8 mouse cellular contexts compared by ENCODE assay signal in the genomic region with DNA sequence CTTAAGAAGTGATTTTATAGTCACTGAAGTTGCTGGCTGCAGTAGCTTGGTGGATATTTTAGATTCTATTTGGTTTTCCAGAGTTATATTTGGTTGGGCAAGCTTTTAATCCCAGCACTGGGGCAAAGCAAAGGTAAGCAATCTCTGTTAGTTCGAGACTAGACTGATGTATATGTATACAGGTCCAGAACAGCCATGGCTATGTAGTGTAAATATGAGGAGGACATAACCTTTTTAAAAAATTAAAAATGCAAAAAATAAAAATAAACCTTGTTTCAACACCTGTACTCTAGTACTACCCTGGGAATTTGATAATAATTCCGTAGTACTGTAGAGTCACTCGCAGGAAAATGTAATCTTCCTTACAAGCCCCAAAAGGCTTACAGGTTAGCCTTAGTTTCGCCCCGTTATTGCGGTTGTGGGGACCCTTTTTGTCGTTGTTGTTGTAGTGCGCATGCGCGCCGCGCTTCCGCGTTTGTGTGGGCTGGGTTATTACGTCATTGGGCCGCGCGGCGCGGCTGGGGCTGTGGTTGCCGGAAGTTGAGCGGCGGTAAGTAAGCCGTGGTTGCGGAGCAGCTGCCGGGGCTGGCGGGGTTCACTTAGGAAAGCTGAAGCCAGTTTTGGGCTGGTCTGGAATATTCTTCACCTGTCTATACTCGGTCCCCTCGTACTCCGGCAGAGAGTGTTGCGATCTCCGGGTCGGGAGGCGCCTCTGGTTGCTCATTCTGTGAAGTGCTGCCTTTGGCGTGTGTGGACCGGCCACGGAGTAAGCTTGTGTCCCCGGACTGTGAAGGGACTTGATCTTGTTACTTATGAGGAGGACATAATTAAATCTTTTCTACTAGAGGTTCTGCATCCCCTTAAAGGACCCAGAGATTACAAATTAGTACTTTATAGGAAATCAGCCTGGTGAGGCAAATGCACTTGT. TPM values are rescaled to one million over a fixed set of nuclear protein-coding genes. Genes with fewer than 3 reads are reported as not detected.
DNase-seq lines count a peak whose midpoint lies in the region; ATAC-seq and TF ChIP-seq lines count a peak whose summit lies in the region.

A gene (plus strand): TSS at position 497 of the 928 bp plus-strand sequence.

- DNase-seq in brain, embryonic 14.5 days (ENCODE audit: low read depth) = peak; percentile 98
- peak; percentile 96 for DNase-seq in kidney, postnatal 0 days (ENCODE audit: low spot score)
- DNase-seq in liver, embryonic 11.5 days (ENCODE audit: low spot score) = peak; percentile 92
- DNase-seq in naive thymus-derived CD4-positive, alpha-beta T cell, adult 2 months (ENCODE audit: low read depth) = peak; percentile 97

- ATAC-seq in heart, embryonic 12.5 days (ENCODE audit: insufficient number of reproducible peaks, low FRiP score) = peak; percentile 88
- ATAC-seq in kidney, postnatal 0 days (replicated peaks; ENCODE audit: low FRiP score, low read depth) = peak; percentile 79
- ATAC-seq in liver, embryonic 11.5 days (replicated peaks; ENCODE audit: low FRiP score) = peak; percentile 86
- peak; percentile 91; the same call in 1 of the 2 replicates for ATAC-seq in stomach, embryonic 14.5 days (ENCODE audit: insufficient number of reproducible peaks, insufficient read depth, low FRiP score, low read depth)

- peak within 1 kb of the TSS; percentile 83 for H3K9ac ChIP-seq in heart, embryonic 12.5 days
- H3K9ac ChIP-seq in kidney, postnatal 0 days (ENCODE audit: low read depth, low read length) = peak within 1 kb of the TSS; percentile 81
- peak within 1 kb of the TSS; percentile 75 for H3K9ac ChIP-seq in liver, embryonic 11.5 days (ENCODE audit: low read depth, low read length)
- peak within 1 kb of the TSS; percentile 61 for H3K9ac ChIP-seq in stomach, embryonic 14.5 days (replicated peaks; ENCODE audit: low read depth, low read length)

- TF ChIP-seq CTCF in C2C12 (IDR thresholded peaks at IDR 0.05; ENCODE audit: control insufficient read depth, insufficient read depth, insufficient read length) = no peak
- no peak for TF ChIP-seq CTCF in brain, embryonic 14.5 days (IDR thresholded peaks at IDR 0.05; ENCODE audit: borderline replicate concordance, extremely low read depth, insufficient read depth, insufficient read length)
- TF ChIP-seq CTCF in kidney, postnatal 0 days (IDR thresholded peaks at IDR 0.05; ENCODE audit: low read depth) = no peak

- no peaks in the 10 kb centered on the region for H3K36me3 ChIP-seq in C2C12 (ENCODE audit: control insufficient read depth, insufficient read depth)
- H3K36me3 ChIP-seq in erythroblast, embryonic 14.5 days (ENCODE audit: control insufficient read depth) = peaks cover 5% of the 10 kb centered on the region
- no peaks in the 10 kb centered on the region for H3K36me3 ChIP-seq in heart, embryonic 12.5 days
- no peaks in the 10 kb centered on the region for H3K36me3 ChIP-seq in kidney, postnatal 0 days (ENCODE audit: insufficient read depth, low read length)
- H3K36me3 ChIP-seq in liver, embryonic 11.5 days (ENCODE audit: control insufficient read depth, insufficient read depth, low read length) = no peaks in the 10 kb centered on the region
- H3K36me3 ChIP-seq in stomach, embryonic 14.5 days (ENCODE audit: control insufficient read depth, insufficient read depth, low read length) = no peaks in the 10 kb centered on the region

- H3K79me3 ChIP-seq in C2C12 (ENCODE audit: low read depth) = peaks cover 6% of the 10 kb centered on the region

- peak within 1 kb of the TSS; percentile 73 for H3ac ChIP-seq in C2C12 (ENCODE audit: control insufficient read depth, insufficient read length, low read depth)

- peak within 1 kb of the TSS; percentile 93 for H3K4me2 ChIP-seq in heart, embryonic 12.5 days
- peak within 1 kb of the TSS; percentile 78 for H3K4me2 ChIP-seq in kidney, postnatal 0 days (ENCODE audit: low read length)
- H3K4me2 ChIP-seq in liver, embryonic 11.5 days = peak within 1 kb of the TSS; percentile 65
- peak within 1 kb of the TSS; percentile 61 for H3K4me2 ChIP-seq in stomach, embryonic 14.5 days (replicated peaks; ENCODE audit: low read depth, low read length)

- H3K9me3 ChIP-seq in erythroblast, embryonic 14.5 days (ENCODE audit: control insufficient read depth, low read length) = no peaks in the 10 kb centered on the region
- H3K9me3 ChIP-seq in heart, embryonic 12.5 days (replicated peaks) = no peaks in the 10 kb centered on the region
- H3K9me3 ChIP-seq in kidney, postnatal 0 days (replicated peaks; ENCODE audit: low read length) = no peaks in the 10 kb centered on the region
- H3K9me3 ChIP-seq in liver, embryonic 11.5 days (ENCODE audit: control insufficient read depth, low read length) = no peaks in the 10 kb centered on the region
- no peaks in the 10 kb centered on the region for H3K9me3 ChIP-seq in stomach, embryonic 14.5 days (ENCODE audit: control insufficient read depth, low read depth, low read length)

- peaks cover 20% of the 10 kb centered on the region for H3K4me1 ChIP-seq in erythroblast, embryonic 14.5 days (ENCODE audit: control insufficient read depth)
- peaks cover 10% of the 10 kb centered on the region; the same call in 1 of the 2 replicates for H3K4me1 ChIP-seq in heart, embryonic 12.5 days (replicated peaks)
- 0 out of 2 replicates have a peak, but pooled peaks cover 6% of the 10 kb centered on the region for H3K4me1 ChIP-seq in kidney, postnatal 0 days (replicated peaks; ENCODE audit: insufficient read depth, low read length)
- H3K4me1 ChIP-seq in liver, embryonic 11.5 days (replicated peaks; ENCODE audit: control insufficient read depth, insufficient read depth, low read length) = no peaks in the 10 kb centered on the region
- peaks cover 6% of the 10 kb centered on the region; the same call in 1 of the 2 replicates for H3K4me1 ChIP-seq in stomach, embryonic 14.5 days (ENCODE audit: control insufficient read depth, insufficient read depth, low read length)

- peak within 1 kb of the TSS; percentile 78 for H3K4me3 ChIP-seq in C2C12 (ENCODE audit: insufficient read depth, poor library complexity, severe bottlenecking)
- peak within 1 kb of the TSS; percentile 95 for H3K4me3 ChIP-seq in erythroblast, embryonic 14.5 days (replicated peaks)
- H3K4me3 ChIP-seq in heart, embryonic 12.5 days = peak within 1 kb of the TSS; percentile 92
- peak within 1 kb of the TSS; percentile 79 for H3K4me3 ChIP-seq in kidney, postnatal 0 days (replicated peaks; ENCODE audit: low read depth, low read length)
- H3K4me3 ChIP-seq in liver, embryonic 11.5 days (ENCODE audit: low read depth, low read length) = peak within 1 kb of the TSS; percentile 75
- H3K4me3 ChIP-seq in stomach, embryonic 14.5 days (ENCODE audit: low read depth, low read length) = peak within 1 kb of the TSS; percentile 83

- peaks cover 12% of the 10 kb centered on the region for H3K79me2 ChIP-seq in C2C12 (ENCODE audit: control insufficient read depth, insufficient read depth)

- no peaks in the 10 kb centered on the region for H3K27me3 ChIP-seq in C2C12 (ENCODE audit: control insufficient read depth, insufficient read depth, insufficient read length)
- peaks cover 3% of the 10 kb centered on the region; the same call in 1 of the 2 replicates for H3K27me3 ChIP-seq in erythroblast, embryonic 14.5 days (ENCODE audit: control insufficient read depth)
- H3K27me3 ChIP-seq in heart, embryonic 12.5 days (replicated peaks) = no peaks in the 10 kb centered on the region
- no peaks in the 10 kb centered on the region for H3K27me3 ChIP-seq in kidney, postnatal 0 days (ENCODE audit: insufficient read depth, low read length)
- no peaks in the 10 kb centered on the region for H3K27me3 ChIP-seq in liver, embryonic 11.5 days (replicated peaks; ENCODE audit: control insufficient read depth, insufficient read depth, low read length)
- no peaks in the 10 kb centered on the region for H3K27me3 ChIP-seq in stomach, embryonic 14.5 days (ENCODE audit: control insufficient read depth, insufficient read depth, low read length)

- H3K27ac ChIP-seq in heart, embryonic 12.5 days (ENCODE audit: poor library complexity, severe bottlenecking) = no peak within 1 kb of the TSS
- peak within 1 kb of the TSS; percentile 65; the same call in 1 of the 2 replicates for H3K27ac ChIP-seq in kidney, postnatal 0 days
- peak within 1 kb of the TSS; percentile 33; the same call in 1 of the 2 replicates for H3K27ac ChIP-seq in liver, embryonic 11.5 days (ENCODE audit: low read depth, low read length)
- no peak within 1 kb of the TSS for H3K27ac ChIP-seq in stomach, embryonic 14.5 days (ENCODE audit: low read length)

- WGBS in heart, embryonic 12.5 days = under 1% methylated on average over 38 of the region's 38 CpGs
- WGBS in kidney, postnatal 0 days = under 1% methylated on average over 38 of the region's 38 CpGs
- WGBS in liver, embryonic 11.5 days = under 1% methylated on average over 38 of the region's 38 CpGs
- WGBS in stomach, embryonic 14.5 days = under 1% methylated on average over 38 of the region's 38 CpGs

- TF ChIP-seq POLR2A in brain, embryonic 14.5 days (IDR thresholded peaks at IDR 0.05; ENCODE audit: borderline replicate concordance, extremely low read depth, insufficient read depth, insufficient read length, poor library complexity, severe bottlenecking) = peak; percentile 47; the same call in 1 of the 2 replicates

TF ChIP-seq in C2C12, 6 proteins besides CTCF, POLR2A, EP300 and RAD21:
- TF ChIP-seq USF1 (IDR thresholded peaks at IDR 0.05; ENCODE audit: low read depth) = no peak
- no peak for TF ChIP-seq MAX (IDR thresholded peaks at IDR 0.05)
- peak; percentile 10 for TF ChIP-seq CEBPB (IDR thresholded peaks at IDR 0.05; ENCODE audit: low read depth)

RNA-seq across cellular contexts. Expression of the gene that starts here (rescaled TPM):
- 14.7 TPM for polyA plus RNA-seq in C2C12 (2012; fragmentation: generic; extraction: Trizol)
- polyA plus RNA-seq in brain, embryonic 14.5 days (2012; rRNA removed) = 13.8 and 15.2 TPM in 2 replicates
- 6.0 and 8.6 TPM in 2 replicates for polyA plus RNA-seq in erythroblast, embryonic 14.5 days (2012)
- 18.2 and 18.4 TPM in 2 replicates for polyA plus RNA-seq in heart, embryonic 12.5 days (2016; fragmentation: Nextera tagmentation; extraction: Ambion mirVana)
- 19.7 and 21.0 TPM in 2 replicates for polyA plus RNA-seq in kidney, postnatal 0 days (2015; fragmentation: Nextera tagmentation; extraction: Ambion mirVana)
- polyA plus RNA-seq in liver, embryonic 11.5 days (2014; fragmentation: Nextera tagmentation; extraction: Ambion mirVana) = 20.3 and 20.8 TPM in 2 replicates
- polyA plus RNA-seq in stomach, embryonic 14.5 days (2014; fragmentation: Nextera tagmentation; extraction: Ambion mirVana) = 23.2 and 24.1 TPM in 2 replicates

Comparison
In these comparisons a context has a peak if more than half of its experiments do, and no peak if none do; other contexts are left out.
1. H3K27ac ChIP-seq: peak in kidney, postnatal 0 days (single experiment) and liver, embryonic 11.5 days (single experiment); none in heart, embryonic 12.5 days (single experiment) and stomach, embryonic 14.5 days (single experiment).
2. Peak in every context shown above with its lines, with median percentiles within 50 percentile points of each other: H3K4me3 ChIP-seq, DNase-seq, ATAC-seq, H3K4me2 ChIP-seq and H3K9ac ChIP-seq.